Mouse (Mus musculus) midbrain, embryonic 16.5 days (tissue): ENCODE measurements around the gene Ripor2. TPM values are rescaled to one million over a fixed set of nuclear protein-coding genes. Genes with fewer than 3 reads are reported as not detected.
A peak's percentile ranks its signal among the peaks of the same experiment; 100 is the strongest.

Source experiments
- ATAC-seq: fragments of 200-750 bp; cut with Nextera tagmentation; 2 replicates; pipeline ENCODE4 v1.8.0; 2017; ENCODE audit warnings: moderate TSS enrichment
- H3K27ac ChIP-seq: fragments of 300-500 bp; sonication (generic); 2 replicates; pipeline ENCODE4 v1.5.1; 2014; ENCODE audit warnings: mild to moderate bottlenecking, low read length, mixed read lengths
- H3K27me3 ChIP-seq: fragments of 300-500 bp; sonication (generic); 2 replicates; pipeline ENCODE4 v1.6.1; 2014; ENCODE audit warnings: low read depth, low read length, mixed read lengths; ENCODE audit not compliant: control insufficient read depth, insufficient read depth
- H3K36me3 ChIP-seq: fragments of 300-500 bp; sonication (generic); 2 replicates; pipeline ENCODE4 v1.6.1; 2014; ENCODE audit warnings: mild to moderate bottlenecking, low read length, moderate library complexity, mixed read lengths; ENCODE audit not compliant: control insufficient read depth, insufficient read depth
- H3K4me1 ChIP-seq: fragments of 300-500 bp; sonication (generic); 2 replicates; pipeline ENCODE4 v1.6.1; 2014; ENCODE audit warnings: mild to moderate bottlenecking, low read length, mixed read lengths; ENCODE audit not compliant: control insufficient read depth, insufficient read depth
- H3K4me2 ChIP-seq: fragments of 300-500 bp; sonication (generic); 2 replicates; pipeline ENCODE4 v1.6.1; 2014; ENCODE audit warnings: mild to moderate bottlenecking, low read length, mixed read lengths
- H3K4me3 ChIP-seq: fragments of 300-500 bp; sonication (generic); 2 replicates; pipeline ENCODE4 v1.5.1; 2014; ENCODE audit warnings: low read depth, mild to moderate bottlenecking, low read length, moderate library complexity, mixed read lengths
- H3K9ac ChIP-seq: fragments of 300-500 bp; sonication (generic); 2 replicates; pipeline ENCODE4 v1.6.1; 2014; ENCODE audit warnings: low read depth, low read length, mixed read lengths
- H3K9me3 ChIP-seq: fragments of 300-500 bp; sonication (generic); replicated peaks from 2 replicates; pipeline ENCODE4 v1.6.1; 2014; ENCODE audit warnings: mild to moderate bottlenecking, low read length, mixed read lengths; ENCODE audit not compliant: control insufficient read depth, poor library complexity, severe bottlenecking
- WGBS: fragments of 180-500 bp; shearing (Covaris S2); extraction: QIAGEN DNeasy Blood & Tissue Kit; methylation state at CpG from one replicate; pipeline ENCODE4 v1.1.7; 2014; 5-methylcytosine and 5-hydroxymethylcytosine counted together
- polyA plus RNA-seq: library from polyadenylated mRNA; unstranded; fragments of >200 nt; fragmentation: Nextera tagmentation; extraction: Ambion mirVana; gene quantifications from 2 replicates; pipeline ENCODE4 v1.2.1, GENCODE M21; 2015

The Ripor2 gene
- polyA plus RNA-seq, 1 experiment from 2014 or later, result 33.8 TPM

DNA sequence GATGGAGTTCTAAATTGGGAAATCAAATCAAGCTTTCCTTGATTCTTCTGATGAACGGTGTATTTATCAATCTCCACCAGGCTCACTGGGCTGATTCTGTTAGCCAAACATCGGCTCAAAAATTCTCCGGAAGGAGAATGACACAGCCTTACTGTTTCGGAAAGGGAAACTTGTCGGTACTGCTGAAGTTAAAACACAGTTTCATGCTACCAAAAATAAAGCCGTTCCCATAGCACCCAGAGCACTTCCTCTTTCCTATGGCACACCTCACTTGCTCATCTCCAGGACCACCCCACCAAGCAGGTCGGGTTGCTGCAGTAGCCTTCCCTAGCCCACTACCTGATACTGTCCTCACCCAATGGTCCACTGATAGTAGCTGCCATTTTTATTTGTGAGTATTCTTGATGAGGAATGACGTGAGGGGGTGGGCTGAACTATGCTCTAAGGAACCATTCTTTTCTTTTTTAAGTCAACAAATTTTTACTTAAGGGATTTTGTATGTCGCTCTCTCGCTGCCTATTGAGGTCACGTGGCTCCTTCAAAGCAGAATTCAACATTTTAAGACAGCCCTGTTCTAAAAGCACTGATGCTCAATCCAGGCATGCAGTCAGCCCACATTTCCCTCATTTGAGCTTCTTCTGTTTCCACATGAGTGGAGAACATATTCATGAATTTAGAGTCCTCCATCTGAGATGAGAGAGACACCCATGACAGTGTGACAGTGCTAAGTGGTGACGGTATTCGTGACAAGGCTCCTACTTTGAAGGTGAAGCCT, 52.5 kb downstream of the Ripor2 start:
- WGBS, result 88% methylated on average over 13 of the region's 13 CpGs
- Histone ChIP-seq H3K36me3 (no peaks in the 10 kb centered on the region), H3K27ac (no peak overlapping the region), H3K4me1 (peaks cover 9% of the 10 kb centered on the region), H3K4me3 (no peak overlapping the region), H3K4me2 (no peak overlapping the region), H3K9me3 (no peaks in the 10 kb centered on the region), H3K9ac (no peak overlapping the region), H3K27me3 (no peaks in the 10 kb centered on the region)
- no peak for ATAC-seq

DNA sequence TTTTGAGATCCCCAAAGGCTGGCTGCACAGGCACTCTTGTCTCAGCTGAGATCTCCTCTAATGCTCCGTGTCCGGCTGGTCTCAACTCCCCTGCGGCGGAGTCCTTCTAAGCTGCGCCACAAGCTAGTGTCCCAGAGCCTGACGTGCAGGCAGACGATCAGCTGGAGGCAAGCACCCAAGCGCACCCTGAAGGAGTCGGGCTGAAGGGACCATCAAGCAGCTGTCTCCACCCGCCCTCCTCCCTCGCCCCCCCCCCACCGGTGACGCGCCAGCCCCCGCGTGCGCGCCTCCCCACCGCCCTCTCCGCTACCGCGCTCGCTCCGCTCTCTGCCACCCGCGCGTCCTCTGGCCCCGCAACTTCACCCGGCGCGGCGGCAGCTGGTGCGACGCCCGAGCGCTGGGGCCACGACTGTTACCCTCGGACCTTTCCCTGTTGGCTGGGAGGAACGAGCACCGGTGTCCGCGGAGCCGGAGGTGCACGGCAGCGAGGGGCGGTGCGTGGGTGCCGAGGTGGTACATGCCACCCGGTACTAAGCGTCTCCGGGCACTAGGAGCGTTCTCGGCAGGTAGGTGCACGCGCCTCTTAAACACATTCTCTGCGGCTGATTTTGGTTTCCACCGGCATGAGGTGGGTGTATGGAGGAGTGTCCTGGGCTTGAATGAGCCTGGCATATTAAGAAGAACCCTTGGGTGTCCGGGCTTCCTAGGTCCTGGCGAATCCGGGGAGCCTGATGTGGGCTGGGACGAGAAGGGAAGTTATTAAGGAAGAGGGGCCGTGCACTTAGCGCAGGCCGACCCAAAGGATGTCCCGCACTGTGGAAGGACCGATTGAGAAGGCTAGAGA, 56.6 kb downstream of the Ripor2 start:
- Histone ChIP-seq H3K27me3 (no peaks in the 10 kb centered on the region), H3K9ac (peak overlapping the region; percentile 77), H3K36me3 (no peaks in the 10 kb centered on the region), H3K4me1 (peaks cover 17% of the 10 kb centered on the region; the same call in 1 of the 2 replicates), H3K4me2 (peak overlapping the region; percentile 57), H3K9me3 (no peaks in the 10 kb centered on the region), H3K4me3 (peak overlapping the region; percentile 61), H3K27ac (peak overlapping the region; percentile 91)
- under 1% methylated on average over 60 of the region's 66 CpGs for WGBS
- peak; percentile 66 for ATAC-seq

DNA sequence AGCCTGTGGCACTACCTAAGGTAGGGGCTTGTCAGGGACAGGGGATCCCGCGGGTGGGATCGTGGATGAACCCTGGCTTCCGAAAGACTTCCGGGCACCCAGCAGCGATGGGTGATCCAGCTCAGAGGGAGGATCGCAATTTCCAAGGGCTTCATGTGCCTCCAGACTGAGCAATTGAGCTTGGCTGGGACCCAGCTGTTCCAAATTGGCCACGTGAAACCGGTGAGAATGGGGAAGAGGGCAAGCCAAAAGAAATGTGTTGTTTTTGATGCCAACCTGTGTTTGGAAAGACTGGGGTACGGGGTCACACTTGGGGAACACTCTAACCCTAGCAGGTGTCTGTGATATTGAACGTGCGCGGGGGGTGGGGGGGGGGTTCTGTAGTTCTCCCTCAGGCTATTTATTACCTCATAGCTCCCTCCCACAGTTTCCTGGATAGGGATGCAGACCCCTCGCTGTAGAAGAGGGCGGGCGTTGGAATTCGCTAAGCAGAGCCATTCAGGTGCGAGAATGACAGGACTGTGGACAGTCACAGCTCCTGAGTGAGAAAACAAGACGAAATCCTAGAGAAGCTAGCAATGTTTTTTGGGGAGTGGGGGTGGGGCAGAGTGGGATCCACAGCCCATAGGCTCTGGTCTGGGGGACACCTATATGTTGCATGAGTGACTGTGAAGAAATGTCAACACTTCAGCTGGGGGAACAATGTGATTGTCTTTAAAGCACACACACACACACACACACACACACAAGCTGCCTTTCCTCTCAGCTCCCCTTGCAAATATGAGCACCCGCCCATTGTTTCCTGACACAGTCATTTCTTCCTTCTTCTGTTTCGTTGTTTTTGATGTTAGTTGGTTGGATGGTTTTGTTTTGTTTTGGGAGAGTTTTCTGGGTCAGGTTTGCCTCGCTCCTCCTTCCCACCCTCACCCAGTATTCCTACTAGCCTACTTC, 57.5 kb downstream of the Ripor2 start:
- H3K27ac ChIP-seq, result peak overlapping the region; percentile 91
- H3K9me3 ChIP-seq, result no peaks in the 10 kb centered on the region
- H3K4me3 ChIP-seq, result peak overlapping the region; percentile 61
- peak overlapping the region; percentile 57 for H3K4me2 ChIP-seq
- ATAC-seq, result peak; percentile 50
- peak overlapping the region; percentile 77 for H3K9ac ChIP-seq
- peaks cover 17% of the 10 kb centered on the region; the same call in 1 of the 2 replicates for H3K4me1 ChIP-seq
- no peaks in the 10 kb centered on the region for H3K27me3 ChIP-seq
- 12% methylated on average over 22 of the region's 22 CpGs for WGBS
- no peaks in the 10 kb centered on the region for H3K36me3 ChIP-seq

DNA sequence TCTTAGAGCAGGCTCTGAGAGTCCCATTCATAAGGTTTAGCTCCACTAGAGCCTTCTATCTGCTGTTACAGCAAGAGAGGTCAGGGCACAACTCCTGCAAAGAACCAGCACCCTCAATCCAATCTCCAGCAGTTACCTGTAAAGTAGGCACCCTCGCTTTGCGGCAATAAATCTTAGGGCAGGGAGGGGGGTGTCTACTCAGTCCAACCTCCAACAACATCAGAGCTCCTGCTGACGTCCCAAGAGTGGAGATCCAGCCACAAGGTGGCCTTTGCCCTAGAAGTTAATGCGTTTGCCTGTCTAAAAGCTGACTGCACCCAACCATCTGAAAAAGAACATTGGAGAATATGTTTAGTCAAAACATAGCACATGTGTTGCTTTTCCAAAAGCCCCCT, 58.2 kb downstream of the Ripor2 start:
- no peaks in the 10 kb centered on the region for H3K36me3 ChIP-seq
- peak overlapping the region; percentile 61 for H3K4me3 ChIP-seq
- H3K4me2 ChIP-seq, result peak overlapping the region; percentile 57
- H3K9me3 ChIP-seq, result no peaks in the 10 kb centered on the region
- H3K4me1 ChIP-seq, result peaks cover 17% of the 10 kb centered on the region; the same call in 1 of the 2 replicates
- ATAC-seq, result no peak
- peak overlapping the region; percentile 91 for H3K27ac ChIP-seq
- H3K9ac ChIP-seq, result peak overlapping the region; percentile 77
- 46% methylated on average over 4 of the region's 4 CpGs for WGBS
- H3K27me3 ChIP-seq, result no peaks in the 10 kb centered on the region

DNA sequence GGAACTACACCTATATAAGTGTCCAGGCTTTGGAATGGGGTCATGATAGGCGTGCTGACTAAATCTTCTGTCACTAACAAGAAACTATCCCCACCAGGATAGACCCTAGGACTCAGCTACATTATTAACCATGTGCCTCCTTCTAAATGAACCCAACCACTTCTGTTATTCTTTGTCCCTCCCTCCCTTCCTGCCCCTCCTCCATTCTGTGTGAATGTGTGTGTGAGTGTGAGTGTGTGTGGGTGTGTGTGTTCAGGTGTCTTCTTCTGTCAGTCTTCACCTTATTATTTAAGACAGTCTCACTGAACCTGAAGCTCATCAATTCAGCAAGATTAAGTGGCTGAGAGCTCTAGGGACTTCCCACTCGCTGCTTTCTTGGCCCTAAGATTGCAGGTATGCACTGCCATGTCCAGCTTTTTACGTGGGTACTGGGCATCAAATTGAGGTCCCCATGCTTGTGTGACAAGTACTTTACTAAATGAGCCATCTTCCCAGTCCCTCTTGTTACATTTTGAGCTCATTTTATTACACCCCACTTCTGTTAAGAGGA, 58.9 kb downstream of the Ripor2 start:
- Histone ChIP-seq H3K4me2 (peak overlapping the region; percentile 57), H3K4me3 (peak overlapping the region; percentile 61), H3K27ac (peak overlapping the region; percentile 91), H3K9ac (peak overlapping the region; percentile 77; the same call in 1 of the 2 replicates), H3K4me1 (peaks cover 17% of the 10 kb centered on the region; the same call in 1 of the 2 replicates), H3K9me3 (no peaks in the 10 kb centered on the region), H3K27me3 (no peaks in the 10 kb centered on the region), H3K36me3 (no peaks in the 10 kb centered on the region)
- 51% methylated on average over 3 of the region's 3 CpGs for WGBS
- no peak for ATAC-seq

DNA sequence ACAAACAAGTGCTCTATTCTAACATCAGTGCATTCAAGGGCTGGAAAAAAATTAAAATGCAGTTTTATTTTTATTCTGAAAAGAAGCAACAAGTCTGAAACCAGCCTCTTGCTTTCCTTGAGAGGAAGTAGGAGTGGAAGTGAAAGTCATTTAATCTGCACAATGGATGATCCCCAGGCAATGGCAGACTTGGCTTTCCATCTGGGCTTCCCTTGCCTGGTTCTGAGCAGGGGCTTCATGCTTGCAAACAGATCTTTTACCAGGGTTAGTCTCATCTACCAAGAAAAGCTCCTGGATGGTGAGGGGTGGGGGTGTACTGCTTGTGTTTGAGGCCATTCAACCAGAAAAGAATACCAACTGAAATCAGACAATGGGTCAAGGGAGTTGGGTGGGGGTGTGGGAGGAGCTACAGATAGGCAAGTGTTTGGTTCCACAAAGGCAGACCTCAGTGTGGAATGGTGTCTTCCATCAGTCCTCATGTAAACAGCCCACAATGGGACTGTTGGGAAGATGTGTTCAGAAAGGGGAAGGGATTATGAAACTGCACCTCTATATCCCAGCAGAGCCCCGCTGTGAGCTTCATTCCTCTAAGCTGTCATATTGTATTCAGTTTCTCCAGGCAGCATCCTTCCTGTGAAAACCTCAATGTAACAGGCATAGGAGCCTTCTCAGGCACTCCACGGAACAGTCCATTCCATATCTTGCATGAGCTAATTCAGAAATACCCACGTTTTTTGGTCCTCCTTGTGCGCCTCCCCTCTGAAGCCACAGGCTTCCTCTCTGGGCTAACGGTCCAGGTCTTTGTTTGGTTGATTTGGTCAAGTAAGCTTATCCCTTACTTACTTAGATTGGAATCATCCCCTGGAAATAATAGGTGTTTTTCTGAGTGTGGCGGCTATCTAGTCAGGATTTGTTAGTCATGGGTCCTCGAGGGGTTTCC, 59.8 kb downstream of the Ripor2 start:
- H3K27ac ChIP-seq, result peak overlapping the region; percentile 91
- peaks cover 17% of the 10 kb centered on the region; the same call in 1 of the 2 replicates for H3K4me1 ChIP-seq
- ATAC-seq, result no peak
- peak overlapping the region; percentile 21 for H3K4me3 ChIP-seq
- peak overlapping the region; percentile 21; the same call in 1 of the 2 replicates for H3K9ac ChIP-seq
- no peaks in the 10 kb centered on the region for H3K9me3 ChIP-seq
- no peaks in the 10 kb centered on the region for H3K36me3 ChIP-seq
- peak overlapping the region; percentile 57 for H3K4me2 ChIP-seq
- 18% methylated on average over 7 of the region's 7 CpGs for WGBS
- no peaks in the 10 kb centered on the region for H3K27me3 ChIP-seq

DNA sequence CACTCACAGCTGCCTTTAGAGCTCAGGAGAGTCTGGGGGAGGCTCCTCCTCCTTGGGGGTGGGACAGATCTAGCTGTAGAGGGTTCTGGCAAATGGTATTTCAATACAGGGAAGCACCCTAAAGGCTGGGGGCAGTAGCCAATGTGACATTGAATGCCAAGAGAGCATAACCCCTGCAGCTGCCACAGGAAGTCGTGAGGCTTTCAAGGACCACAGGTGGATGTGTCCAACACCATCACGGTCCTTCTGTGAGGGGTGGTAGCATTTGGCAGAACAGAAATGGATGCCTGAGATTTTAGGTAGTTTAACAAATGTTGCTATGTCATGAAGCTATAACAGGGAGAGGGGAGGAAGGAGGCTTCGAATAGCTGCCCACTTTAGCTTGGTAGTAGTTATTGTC, 63.2 kb downstream of the Ripor2 start:
- H3K9me3 ChIP-seq, result no peaks in the 10 kb centered on the region
- no peak overlapping the region for H3K4me2 ChIP-seq
- no peaks in the 10 kb centered on the region for H3K27me3 ChIP-seq
- WGBS, result 87% methylated on average over 3 of the region's 3 CpGs
- no peak overlapping the region for H3K4me3 ChIP-seq
- no peak overlapping the region for H3K9ac ChIP-seq
- ATAC-seq, result no peak
- H3K27ac ChIP-seq, result no peak overlapping the region
- no peaks in the 10 kb centered on the region for H3K36me3 ChIP-seq
- H3K4me1 ChIP-seq, result peaks cover 23% of the 10 kb centered on the region
